Mouse (Mus musculus) heart, embryonic 14.5 days (tissue): ENCODE measurements around the gene Katna1. TPM values are rescaled to one million over a fixed set of nuclear protein-coding genes. Genes with fewer than 3 reads are reported as not detected.
A peak's percentile ranks its signal among the peaks of the same experiment; 100 is the strongest.

Experiments
- ATAC-seq: fragments of 200-750 bp; cut with Nextera tagmentation; 2 replicates; pipeline ENCODE4 v1.8.0; 2017; ENCODE audit warnings: low read depth, moderate TSS enrichment; ENCODE audit not compliant: insufficient number of reproducible peaks, insufficient read depth, low FRiP score
- H3K27ac ChIP-seq, 2 experiments: fragments of 200-500 bp in 1 of 2; fragments of 300-500 bp in 1 of 2; sonication (generic) in 1 of 2; replicated peaks in 1 of 2; 2 replicates each; pipeline ENCODE4 v1.5.1; 2012 to 2014; ENCODE audit warnings: low read depth in 2 of 2, low read length in 2 of 2, control low read depth in 1 of 2, mild to moderate bottlenecking in 1 of 2, mixed read lengths in 1 of 2; ENCODE audit not compliant: control insufficient read depth in 1 of 2, insufficient read depth in 1 of 2
- H3K27me3 ChIP-seq: fragments of 300-500 bp; sonication (generic); 2 replicates; pipeline ENCODE4 v1.6.1; 2014; ENCODE audit warnings: mild to moderate bottlenecking, low read length, control low read depth; ENCODE audit not compliant: control insufficient read depth, insufficient read depth
- H3K36me3 ChIP-seq: fragments of 300-500 bp; sonication (generic); 2 replicates; pipeline ENCODE4 v1.6.1; 2014; ENCODE audit warnings: mild to moderate bottlenecking, control low read depth, low read length, mixed read lengths; ENCODE audit not compliant: control insufficient read depth, insufficient read depth
- H3K4me1 ChIP-seq, 2 experiments: fragments of 200-500 bp in 1 of 2; fragments of 300-500 bp in 1 of 2; sonication (generic) in 1 of 2; 2 replicates each; pipeline ENCODE4 v1.6.1; 2012 to 2014; ENCODE audit warnings: low read length in 2 of 2, control low read depth in 1 of 2, mixed read lengths in 1 of 2; ENCODE audit not compliant: control insufficient read depth in 2 of 2, insufficient read depth in 2 of 2
- H3K4me2 ChIP-seq: fragments of 300-500 bp; sonication (generic); 2 replicates; pipeline ENCODE4 v1.6.1; 2014; ENCODE audit warnings: mild to moderate bottlenecking, low read length
- H3K4me3 ChIP-seq, 2 experiments: fragments of 200-500 bp in 1 of 2; fragments of 300-500 bp in 1 of 2; sonication (generic) in 1 of 2; 2 replicates each; pipeline ENCODE4 v1.5.1; 2012 to 2014; ENCODE audit warnings: low read length in 2 of 2, mild to moderate bottlenecking in 2 of 2, control low read depth in 1 of 2, low read depth in 1 of 2, moderate library complexity in 1 of 2; ENCODE audit not compliant: control insufficient read depth in 1 of 2, insufficient read depth in 1 of 2
- H3K9ac ChIP-seq: fragments of 300-500 bp; sonication (generic); 2 replicates; pipeline ENCODE4 v1.6.1; 2014; ENCODE audit warnings: mild to moderate bottlenecking, low read length
- H3K9me3 ChIP-seq: fragments of 300-500 bp; sonication (generic); 2 replicates; pipeline ENCODE4 v1.6.1; 2016; ENCODE audit warnings: low read length, control low read depth; ENCODE audit not compliant: control insufficient read depth
- WGBS: fragments of 180-500 bp; shearing (Covaris S2); extraction: QIAGEN DNeasy Blood & Tissue Kit; methylation state at CpG from one replicate; pipeline ENCODE4 v1.1.7; 2014; 5-methylcytosine and 5-hydroxymethylcytosine counted together
- polyA plus RNA-seq: library from polyadenylated mRNA; unstranded; fragments of >200 nt; fragmentation: Nextera tagmentation; extraction: Ambion mirVana; gene quantifications from 2 replicates; pipeline ENCODE4 v1.2.1, GENCODE M21; 2014

Gene Katna1
- polyA plus RNA-seq, 1 experiment from 2014 or later, result 33.5 TPM

DNA sequence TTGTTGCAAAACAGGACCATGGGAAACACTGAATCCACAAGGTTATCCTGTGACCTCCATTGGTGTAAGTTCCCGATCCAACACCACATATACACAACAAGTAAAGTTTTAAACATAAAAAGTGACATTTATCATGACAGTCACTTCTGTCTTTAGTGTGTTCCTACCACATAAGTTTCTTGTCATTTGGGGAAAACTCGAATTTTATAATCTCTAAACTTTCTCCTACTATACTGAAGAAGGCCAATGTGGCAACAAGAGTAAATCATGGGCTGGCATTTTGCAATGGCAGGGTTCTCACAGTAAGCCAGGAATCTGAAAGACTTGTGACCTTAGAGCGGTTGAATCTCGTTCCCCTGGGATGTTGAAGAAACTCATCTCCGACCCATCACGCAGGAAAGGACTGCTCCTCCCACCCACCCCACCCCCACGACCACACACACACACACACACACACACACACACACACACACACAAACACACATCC is 54.0 kb downstream of the Katna1 start:
- no peak for ATAC-seq
- Histone ChIP-seq H3K4me2 (peak overlapping the region; percentile 76), H3K36me3 (peaks cover 26% of the 10 kb centered on the region), H3K9ac (peak overlapping the region; percentile 90), H3K9me3 (no peaks in the 10 kb centered on the region), H3K27ac (peak overlapping the region in 1 of 2 experiments; percentile 64; a peak in 1 of 4 replicates), H3K4me1 (no peaks in the 10 kb centered on the region), H3K27me3 (no peaks in the 10 kb centered on the region), H3K4me3 (peak overlapping the region; percentile 91 to 97)
- 19% methylated on average over 7 of the region's 7 CpGs for WGBS

DNA sequence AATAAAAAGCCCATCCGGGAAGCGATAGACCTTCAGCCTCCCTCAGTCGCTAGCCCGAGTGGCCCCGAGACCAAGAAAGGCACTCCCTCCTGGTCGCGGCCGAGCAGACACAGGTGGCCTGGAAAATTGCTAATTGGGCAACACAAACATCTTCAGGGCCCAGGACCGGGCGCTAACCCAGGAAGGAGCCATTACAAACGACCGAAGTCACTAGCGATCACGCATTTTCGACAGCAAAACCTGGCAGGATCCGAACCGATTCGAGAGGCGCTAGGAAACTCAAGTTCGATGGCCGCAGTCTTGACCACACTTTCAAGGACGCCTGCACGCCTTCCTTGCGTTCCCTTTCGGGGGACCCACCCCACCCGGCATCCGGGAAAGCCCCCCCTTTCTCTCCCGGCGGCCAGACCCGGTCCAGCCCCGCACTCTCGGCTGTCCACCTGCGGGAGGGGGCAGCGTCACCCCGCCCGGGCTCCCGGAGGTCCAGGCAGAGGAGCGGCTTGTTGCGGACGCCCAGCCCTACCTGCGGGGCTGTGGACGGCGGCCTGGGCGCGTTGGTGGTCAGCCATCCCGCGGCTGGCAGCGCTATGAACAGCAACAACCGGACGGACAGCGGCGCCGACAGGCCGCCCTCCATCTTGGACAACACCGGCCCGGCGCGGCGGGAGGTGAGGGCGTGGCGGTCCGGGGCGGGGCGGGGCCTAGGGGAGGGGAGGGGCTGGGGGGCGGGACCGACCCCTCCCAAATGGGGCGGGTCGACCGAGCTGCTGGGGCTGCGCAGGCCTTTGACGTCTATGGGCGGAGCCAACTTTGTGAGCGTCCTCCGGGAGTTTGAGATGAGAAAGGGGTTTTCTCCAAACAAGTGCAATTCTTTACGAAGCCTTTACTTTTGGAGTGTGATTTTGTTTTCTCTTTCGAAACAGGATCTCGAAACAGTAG is 54.7 kb downstream of the Katna1 start:
- Histone ChIP-seq H3K4me3 (peak overlapping the region; percentile 91 to 97), H3K27ac (peak overlapping the region; percentile 31 to 64; a peak in 2 of 4 replicates), H3K4me2 (peak overlapping the region; percentile 76), H3K4me1 (no peaks in the 10 kb centered on the region), H3K36me3 (peaks cover 19% of the 10 kb centered on the region), H3K9ac (peak overlapping the region; percentile 90), H3K27me3 (no peaks in the 10 kb centered on the region), H3K9me3 (no peaks in the 10 kb centered on the region)
- peak; percentile 93 for ATAC-seq
- under 1% methylated on average over 53 of the region's 77 CpGs for WGBS

DNA sequence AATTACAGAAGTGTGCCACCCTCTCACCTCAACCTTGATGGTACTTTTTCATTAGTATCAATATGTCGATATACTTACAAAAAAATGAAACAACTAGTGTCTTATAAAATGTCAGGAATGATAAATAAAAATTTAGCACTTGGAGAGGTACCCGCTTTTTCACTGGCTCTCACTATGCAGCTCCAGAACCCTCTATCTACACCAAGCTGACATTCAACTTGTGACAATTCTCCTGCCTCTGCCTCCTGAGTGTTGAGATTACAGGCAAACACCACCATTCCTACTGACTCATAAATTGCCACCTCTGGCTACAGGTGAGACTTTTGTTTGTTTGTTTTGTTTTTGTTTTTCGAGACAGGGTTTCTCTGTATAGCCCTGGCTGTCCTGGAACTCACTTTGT is 55.4 kb downstream of the Katna1 start:
- WGBS, result 50% methylated on average over 3 of the region's 3 CpGs

DNA sequence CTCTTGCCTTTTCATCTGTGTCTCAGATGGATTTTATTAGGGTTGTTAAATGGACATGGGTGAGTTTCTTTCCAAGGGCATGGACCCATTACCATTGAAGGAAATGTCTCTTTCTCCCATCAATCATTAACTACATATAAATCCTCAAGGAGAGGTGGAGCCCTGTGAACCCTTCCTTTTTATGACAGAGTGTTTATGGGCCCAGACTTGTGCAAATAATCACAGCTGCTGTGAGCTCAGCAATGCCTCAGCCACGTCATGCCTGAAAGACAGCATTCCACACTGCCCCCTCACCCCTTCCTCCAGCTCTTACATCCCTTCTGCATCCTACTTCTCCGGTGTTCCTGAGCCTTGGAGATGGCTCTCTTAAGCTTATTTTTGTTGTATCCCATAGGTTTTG is 61.5 kb downstream of the Katna1 start:
- Histone ChIP-seq H3K4me1 (peaks cover 0 to 7% of the 10 kb centered on the region in 2 experiments; a peak in 1 of 4 replicates), H3K36me3 (peaks cover 15% of the 10 kb centered on the region), H3K27me3 (no peaks in the 10 kb centered on the region), H3K27ac (no peak overlapping the region), H3K9ac (no peak overlapping the region), H3K9me3 (no peaks in the 10 kb centered on the region), H3K4me3 (no peak overlapping the region), H3K4me2 (no peak overlapping the region)
- WGBS, result 47% methylated on average over 2 of the region's 2 CpGs
- ATAC-seq, result no peak

More for the DNA sequence above, 55.4 kb downstream of the Katna1 start:
- Histone ChIP-seq H3K27me3 (no peaks in the 10 kb centered on the region), H3K4me1 (no peaks in the 10 kb centered on the region), H3K36me3 (peaks cover 15% of the 10 kb centered on the region), H3K4me3 (peak overlapping the region; percentile 42 to 91), H3K9ac (peak overlapping the region; percentile 90), H3K4me2 (peak overlapping the region; percentile 57), H3K9me3 (no peaks in the 10 kb centered on the region), H3K27ac (no peak overlapping the region)
- no peak for ATAC-seq

DNA sequence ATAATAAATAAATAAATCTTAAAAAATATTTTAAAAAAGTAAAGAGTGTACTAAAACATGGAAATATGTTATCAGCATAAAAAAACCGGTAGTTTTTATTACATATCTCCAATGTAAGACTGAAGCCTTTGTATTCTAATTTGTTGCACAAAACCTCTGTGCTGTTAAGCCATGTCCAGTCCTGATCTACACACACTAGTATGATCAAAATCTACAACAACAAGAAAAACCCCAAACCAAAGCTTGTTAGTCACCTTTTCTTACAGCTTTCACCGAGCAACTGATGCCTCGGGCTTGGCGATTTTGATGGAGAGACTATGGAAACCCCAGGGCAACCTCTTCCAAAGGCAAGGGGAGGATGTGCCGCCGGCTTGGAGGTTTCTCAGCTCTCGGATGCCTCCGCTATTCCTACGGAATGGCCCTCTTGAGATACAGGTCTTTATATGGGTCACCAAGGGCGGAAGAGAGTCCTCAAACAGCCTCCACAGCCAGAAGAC is 66.5 kb downstream of the Katna1 start:
- peaks cover 3 to 18% of the 10 kb centered on the region in 2 experiments for H3K4me1 ChIP-seq
- H3K27me3 ChIP-seq, result no peaks in the 10 kb centered on the region
- H3K9ac ChIP-seq, result peak overlapping the region; percentile 93
- no peaks in the 10 kb centered on the region for H3K9me3 ChIP-seq
- H3K4me2 ChIP-seq, result peak overlapping the region; percentile 71
- no peak for ATAC-seq
- H3K36me3 ChIP-seq, result peaks cover 34% of the 10 kb centered on the region
- WGBS, result under 1% methylated on average over 10 of the region's 10 CpGs
- peak overlapping the region; percentile 66 to 73 for H3K27ac ChIP-seq
- H3K4me3 ChIP-seq, result peak overlapping the region; percentile 98 to 99

DNA sequence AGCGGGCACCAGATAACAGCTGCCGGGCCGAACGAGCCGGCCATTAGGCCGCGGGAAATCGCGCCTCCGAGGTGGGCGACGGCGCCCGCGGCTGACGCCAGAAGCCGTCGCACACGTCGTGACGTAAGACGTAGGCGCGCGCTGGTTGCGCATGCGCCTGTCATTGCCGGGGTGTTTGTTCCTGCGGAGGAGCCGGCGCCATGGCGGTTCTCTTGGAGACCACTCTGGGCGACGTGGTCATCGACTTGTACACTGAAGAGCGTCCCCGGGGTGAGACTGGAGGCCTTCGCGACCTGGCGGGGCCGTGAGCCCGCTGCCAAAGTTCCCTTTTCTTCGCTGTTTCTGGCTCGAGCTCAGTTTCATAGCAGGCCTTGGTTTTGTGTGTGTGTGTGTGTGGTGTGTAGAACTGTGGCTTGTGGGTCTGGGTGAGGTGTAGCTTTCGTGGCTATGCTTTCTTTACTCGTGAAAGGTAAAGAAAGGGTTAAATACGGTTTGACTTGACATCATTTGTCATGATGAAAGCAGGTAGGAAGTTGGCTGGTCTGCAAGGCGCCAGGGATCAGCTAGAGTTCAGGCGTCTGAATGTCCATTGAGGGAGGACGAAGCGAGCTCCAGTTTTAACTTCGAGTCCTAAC is 67.1 kb downstream of the Katna1 start, which contains the start of the genes Ginm1 and Ppil4:
Ginm1 (minus strand) TSS at position 74 of the 635 bp plus-strand sequence.
Ppil4 (plus strand) TSS at position 141 of the 635 bp plus-strand sequence.
- Histone ChIP-seq H3K9ac (peak within 1 kb of the TSS; percentile 93), H3K4me3 (peak within 1 kb of the TSS; percentile 98 to 99), H3K27me3 (no peaks in the 10 kb centered on the region), H3K4me2 (peak within 1 kb of the TSS; percentile 95), H3K36me3 (peaks cover 39% of the 10 kb centered on the region), H3K27ac (peak within 1 kb of the TSS; percentile 66 to 73), H3K4me1 (peaks cover 3 to 18% of the 10 kb centered on the region in 2 experiments), H3K9me3 (no peaks in the 10 kb centered on the region)
- ATAC-seq, result peak; percentile 88
- under 1% methylated on average over 52 of the region's 52 CpGs for WGBS

DNA sequence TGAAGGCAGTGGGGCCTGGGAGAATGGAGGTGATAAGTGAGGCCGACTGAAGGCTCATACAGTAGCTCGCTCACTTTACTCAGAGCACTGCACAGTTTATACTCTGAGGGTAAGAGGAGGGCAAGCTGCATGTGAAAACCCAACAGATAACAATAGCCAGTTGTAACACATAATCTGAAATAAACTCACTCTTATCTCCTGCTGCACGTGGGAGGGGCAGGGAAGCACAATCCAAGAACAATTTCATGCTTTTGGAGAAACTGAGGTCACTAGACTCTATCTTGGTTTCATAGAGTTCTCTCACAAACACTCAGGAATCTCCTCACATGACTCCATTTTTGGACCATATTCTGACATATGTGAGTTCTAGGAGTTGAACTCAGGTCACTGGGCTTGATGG is 75.5 kb downstream of the Katna1 start:
- Histone ChIP-seq H3K36me3 (peaks cover 93% of the 10 kb centered on the region), H3K4me1 (no peaks in the 10 kb centered on the region), H3K9me3 (no peaks in the 10 kb centered on the region), H3K4me3 (no peak overlapping the region), H3K27me3 (no peaks in the 10 kb centered on the region), H3K9ac (no peak overlapping the region), H3K4me2 (no peak overlapping the region), H3K27ac (no peak overlapping the region)
- 66% methylated on average over 3 of the region's 3 CpGs for WGBS
- ATAC-seq, result no peak
